Mouse (Mus musculus) heart, postnatal 0 days (tissue): ENCODE results near the gene Pramel1.

Experiments used
- CTCF ChIP-seq: IDR thresholded peaks from 2 replicates; pipeline ENCODE4 v1.5.1; 2016; ENCODE audit warnings: antibody characterized with exemption, control low read depth, low read depth
- EP300 ChIP-seq: IDR thresholded peaks from 2 replicates; pipeline ENCODE4 v1.6.1; 2016; ENCODE audit warnings: antibody characterized with exemption, low read depth

DNA sequence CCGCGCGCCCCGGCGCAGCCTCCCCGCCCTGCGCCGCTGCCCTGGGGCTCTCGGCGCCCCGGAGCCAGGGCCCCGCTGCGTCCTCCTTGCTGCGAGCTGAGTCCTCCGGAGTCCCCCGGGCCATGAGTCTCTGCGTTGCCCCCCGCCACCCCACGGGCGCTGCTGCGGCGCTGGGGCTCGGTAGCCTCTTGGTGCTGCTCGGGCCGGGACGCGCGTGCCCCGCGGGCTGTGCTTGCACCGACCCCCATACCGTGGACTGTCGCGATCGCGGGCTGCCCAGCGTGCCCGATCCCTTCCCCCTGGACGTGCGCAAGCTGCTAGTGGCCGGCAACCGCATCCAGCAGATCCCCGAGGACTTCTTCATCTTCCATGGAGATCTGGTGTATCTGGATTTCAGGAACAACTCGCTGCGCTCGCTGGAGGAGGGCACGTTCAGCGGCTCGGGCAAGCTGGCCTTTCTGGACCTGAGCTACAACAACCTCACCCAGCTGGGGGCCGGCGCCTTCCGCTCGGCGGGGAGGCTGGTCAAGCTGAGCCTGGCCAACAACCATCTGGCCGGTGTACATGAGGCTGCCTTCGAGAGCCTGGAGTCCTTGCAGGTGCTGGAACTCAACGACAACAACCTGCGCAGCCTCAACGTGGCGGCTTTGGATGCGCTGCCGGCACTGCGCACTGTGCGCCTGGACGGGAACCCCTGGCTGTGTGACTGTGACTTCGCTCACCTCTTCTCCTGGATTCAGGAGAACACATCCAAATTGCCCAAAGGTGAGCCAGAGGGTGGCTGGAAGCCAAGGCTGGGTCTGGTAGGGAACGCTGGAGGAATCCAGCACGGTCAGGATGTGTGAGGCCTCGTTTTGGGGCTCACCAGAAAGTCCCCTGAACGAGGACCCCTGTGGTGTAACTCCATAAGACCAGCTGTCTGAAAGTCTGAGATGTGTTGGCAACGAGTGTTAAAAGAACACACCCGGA, 43.9 kb upstream of the Pramel1 start:
- no peak for TF ChIP-seq EP300
- TF ChIP-seq CTCF: no peak
